Mouse (Mus musculus): ENCODE measurements around the gene Klc1.

- TF ChIP-seq POLR2A (IDR thresholded peaks at IDR 0.05; ENCODE audit: extremely low read depth, insufficient read depth, low read length): no peak
- TF ChIP-seq CTCF (IDR thresholded peaks at IDR 0.05; ENCODE audit: extremely low read depth, insufficient read depth, low read length): no peak
Observed at GRCm38 (mm10) chr12:111755231-111755630, 3.4 kb upstream of the Klc1 start.
